Mouse (Mus musculus) telencephalon, adult 2 months (tissue): ENCODE measurements around the gene Stat3.

ENCODE experiments used
- DNase-seq: peaks from one replicate; pipeline ENCODE4 v3.0.0-alpha.2; 2011; ENCODE audit warnings: low read depth, low spot score

Gene Stat3

GRCm38 (mm10) chr11:100855178-100855577 is 84.2 kb downstream of the Stat3 start:
- DNase-seq: no peak

- no peak for DNase-seq
Measured at GRCm38 (mm10) chr11:100854268-100854667, 85.1 kb downstream of the Stat3 start.

GRCm38 (mm10) chr11:100853018-100853417 is 86.3 kb downstream of the Stat3 start:
- DNase-seq: no peak

- no peak for DNase-seq
Measured at GRCm38 (mm10) chr11:100852088-100852487, 87.3 kb downstream of the Stat3 start.

GRCm38 (mm10) chr11:100850778-100851528 is 88.4 kb downstream of the Stat3 start:
- no peak for DNase-seq

GRCm38 (mm10) chr11:100850038-100850777 is 89.1 kb downstream of the Stat3 start, which contains the start of gene Stat5b:
Gene Stat5b, minus strand, starts transcription at chr11:100850724.
- no peak for DNase-seq

GRCm38 (mm10) chr11:100849456-100850037 is 89.8 kb downstream of the Stat3 start:
- no peak for DNase-seq

- no peak for DNase-seq
Measured at GRCm38 (mm10) chr11:100848789-100849379, 90.5 kb downstream of the Stat3 start.

GRCm38 (mm10) chr11:100848080-100848479 is 91.3 kb downstream of the Stat3 start:
- DNase-seq: no peak

GRCm38 (mm10) chr11:100847572-100847971 is 91.8 kb downstream of the Stat3 start:
- no peak for DNase-seq

GRCm38 (mm10) chr11:100845793-100846192 is 93.5 kb downstream of the Stat3 start:
- DNase-seq: no peak

GRCm38 (mm10) chr11:100844121-100844520 is 95.2 kb downstream of the Stat3 start:
- DNase-seq: no peak

GRCm38 (mm10) chr11:100843070-100843669 is 96.2 kb downstream of the Stat3 start:
- no peak for DNase-seq

GRCm38 (mm10) chr11:100842025-100842424 is 97.3 kb downstream of the Stat3 start:
- no peak for DNase-seq

GRCm38 (mm10) chr11:100840866-100841265 is 98.5 kb downstream of the Stat3 start:
- DNase-seq: no peak

GRCm38 (mm10) chr11:100839523-100839922 is 99.8 kb downstream of the Stat3 start:
- no peak for DNase-seq

- no peak for DNase-seq
Measured at GRCm38 (mm10) chr11:100838894-100839293, 100.4 kb downstream of the Stat3 start.

- DNase-seq: no peak
Measured at GRCm38 (mm10) chr11:100836923-100837702, 102.2 kb downstream of the Stat3 start.
